Mouse (Mus musculus) megakaryocyte, embryonic 14.5 days (primary cell): ENCODE measurements around the gene Gpr141.

Source experiments
- FLI1 ChIP-seq: IDR thresholded peaks from 2 replicates; pipeline ENCODE4 v1.6.1; 2012; ENCODE audit warnings: low read length, inconsistent platforms, mixed read lengths
- GATA1 ChIP-seq: IDR thresholded peaks from 3 replicates; pipeline ENCODE4 v1.6.1; 2012; ENCODE audit warnings: mixed read lengths, low read length, inconsistent platforms, borderline replicate concordance

- TF ChIP-seq GATA1 = no peak
- TF ChIP-seq FLI1 = no peak
Measured at GRCm38 (mm10) chr13:19819926-19820325, 4.1 kb downstream of the Gpr141 start.
